Mouse (Mus musculus) myocyte (in vitro differentiated cells): ENCODE data around the gene Vmn2r83.

Experiments
- MAX ChIP-seq: IDR thresholded peaks from one replicate; pipeline ENCODE4 v1.6.1; 2011; ENCODE audit warnings: low read depth, mild to moderate bottlenecking, control low read depth
- POLR2A ChIP-seq: IDR thresholded peaks from one replicate; pipeline ENCODE4 v1.6.1; 2011; ENCODE audit warnings: low read depth, mild to moderate bottlenecking, control low read depth, moderate library complexity; ENCODE audit not compliant: insufficient read length

GRCm38 (mm10) chr10:79502830-79503644 is 34.5 kb downstream of the Vmn2r83 start:
- no peak for TF ChIP-seq POLR2A
- no peak for TF ChIP-seq MAX
